Mouse (Mus musculus) embryonic stem cell, embryonic (primary cell): ENCODE data around the gene Hoxa5.

Experiments used
- CTCF ChIA-PET, 4 experiments: fragments of 300-600 bp in 2 of 4; fragments of 350-600 bp in 2 of 4; sonication (Branson Sonifier 250); formaldehyde crosslinking; loops; one replicate each; lab custom pipeline; 2022; ENCODE audit warnings: inconsistent platforms in 2 of 4; lab: Charles Lee
- POLR2A ChIA-PET, 4 experiments: fragments of 300-600 bp in 2 of 4; fragments of 350-600 bp in 2 of 4; sonication (Branson Sonifier 250); formaldehyde crosslinking; loops; one replicate each; lab custom pipeline; 2022; ENCODE audit warnings: antibody characterized with exemption in 4 of 4, inconsistent platforms in 1 of 4; lab: Charles Lee

The Hoxa5 gene

GRCm38 (mm10) chr6:52213119-52213986 lies 9.0 kb upstream of the Hoxa5 start, which contains the start of the genes Hoxa3 and Gm28308:
Gene Hoxa3 (minus strand): TSS chr6:52213336.
Gene Gm28308 (minus strand): TSS chr6:52213339.
- ChIA-PET CTCF (interaction anchor here (0.8 to 1.9 kb wide), 4 partner anchors 8 to 27 kb away, joined by 3 to 10 read pairs (median 4); partner anchors contain the start of genes Hoxa7 (in 3 of the 4) and Hoxa10 (in 1 of the 4)), POLR2A (interaction anchor here in 3 of 4 experiments (0.5 to 2.1 kb wide), 10 partner anchors 9 to 558 kb away, joined by 3 to 7 read pairs (median 4); partner anchors contain the start of genes 5730596B20Rik (in 1 of the 3) and Hoxa5 (in 1 of the 3))

- ChIA-PET POLR2A (interaction anchor here in 2 of 4 experiments (0.5 to 2.1 kb wide), 6 partner anchors 8 to 52 kb away, joined by 3 to 7 read pairs (median 4); partner anchors contain the start of genes 5730596B20Rik (in 1 of the 2) and Hoxa5 (in 1 of the 2)), CTCF (interaction anchor here in 3 of 4 experiments (0.8 to 1.9 kb wide), 7 partner anchors 9 to 94 kb away, joined by 3 to 10 read pairs (median 4); partner anchors contain the start of genes Hoxa7 (in 2 of the 3) and Hoxa10 (in 1 of the 3))
These were observed 8.2 kb upstream of the Hoxa5 start for GRCm38 (mm10) chr6:52212556-52213118.

GRCm38 (mm10) chr6:52211961-52212360 lies 7.6 kb upstream of the Hoxa5 start:
- ChIA-PET CTCF (interaction anchor here in 3 of 4 experiments (0.7 to 3.4 kb wide), 20 partner anchors 8 to 620 kb away, joined by 3 to 40 read pairs (median 5); partner anchors contain the start of genes Hoxa7 (in 3 of the 3), Hoxa10 (in 2 of the 3) and Hoxa4 (in 1 of the 3)), POLR2A (interaction anchor here in 2 of 4 experiments (0.7 to 1.7 kb wide), 9 partner anchors 9 to 35 kb away, joined by 3 to 13 read pairs (median 4); partner anchors contain the start of genes Hoxa10 (in 2 of the 2), Hoxa7 (in 2 of the 2) and 5730596B20Rik (in 1 of the 2))

GRCm38 (mm10) chr6:52211170-52211935 lies 7.0 kb upstream of the Hoxa5 start:
- ChIA-PET POLR2A (interaction anchor here in 3 of 4 experiments (0.7 to 1.7 kb wide), 11 partner anchors 9 to 36 kb away, joined by 3 to 13 read pairs (median 3); partner anchors contain the start of genes 5730596B20Rik (in 2 of the 3), Hoxa10 (in 2 of the 3) and Hoxa7 (in 2 of the 3)), CTCF (interaction anchor here (0.5 to 3.4 kb wide), 26 partner anchors 9 to 931 kb away, joined by 3 to 40 read pairs (median 4); partner anchors contain the start of genes Hoxa7 (in 3 of the 4), Hoxa10 (in 2 of the 4), Hoxa11 (in 1 of the 4) and Hoxa4 (in 1 of the 4))

GRCm38 (mm10) chr6:52209685-52210046 lies 5.3 kb upstream of the Hoxa5 start:
- ChIA-PET POLR2A (no interaction called here), CTCF (interaction anchor here in 1 of 4 experiments (3.4 kb wide), 1 partner anchor 12 kb away, joined by 40 read pairs; the partner anchor contains the start of gene Hoxa7)

GRCm38 (mm10) chr6:52208868-52209684 lies 4.7 kb upstream of the Hoxa5 start:
- POLR2A ChIA-PET, result interaction anchor here in 1 of 4 experiments (1.0 kb wide), 1 partner anchor 13 kb away, joined by 3 read pairs; no protein-coding TSS in a partner anchor
- CTCF ChIA-PET, result interaction anchor here in 2 of 4 experiments (0.6 to 3.4 kb wide), 2 partner anchors 12 to 172 kb away, joined by 4 to 40 read pairs; partner anchors contain the start of gene Hoxa7 (in 1 of the 2)

GRCm38 (mm10) chr6:52208072-52208867 lies 3.9 kb upstream of the Hoxa5 start, which contains the start of gene Hoxa6:
Gene Hoxa6 (minus strand): TSS chr6:52208722.
- ChIA-PET CTCF (interaction anchor here in 1 of 4 experiments (0.6 kb wide), 1 partner anchor 171 kb away, joined by 4 read pairs; no protein-coding TSS in a partner anchor), POLR2A (interaction anchor here in 1 of 4 experiments (1.0 kb wide), 1 partner anchor 14 kb away, joined by 3 read pairs; no protein-coding TSS in a partner anchor)

- POLR2A ChIA-PET, result no interaction called here
- CTCF ChIA-PET, result no interaction called here
These were observed 3.2 kb upstream of the Hoxa5 start for GRCm38 (mm10) chr6:52207684-52207976.

GRCm38 (mm10) chr6:52206882-52207683 lies 2.7 kb upstream of the Hoxa5 start:
- CTCF ChIA-PET, result interaction anchor here in 1 of 4 experiments (1.0 to 1.5 kb wide), 2 partner anchors 11 to 43 kb away, joined by 3 to 4 read pairs; no protein-coding TSS in a partner anchor
- POLR2A ChIA-PET, result no interaction called here

- CTCF ChIA-PET, result interaction anchor here in 2 of 4 experiments (0.6 to 2.1 kb wide), 10 partner anchors 12 to 825 kb away, joined by 3 to 5 read pairs (median 4); partner anchors contain the start of genes 5730596B20Rik (in 1 of the 2), Hoxa10 (in 1 of the 2) and Hoxa7 (in 1 of the 2)
- POLR2A ChIA-PET, result interaction anchor here in 1 of 4 experiments (0.8 to 4.2 kb wide), 5 partner anchors 11 to 33 kb away, joined by 3 to 29 read pairs (median 3); no protein-coding TSS in a partner anchor
These were observed 1.5 kb upstream of the Hoxa5 start for GRCm38 (mm10) chr6:52205638-52206621.

- ChIA-PET CTCF (interaction anchor here in 2 of 4 experiments (0.5 to 2.1 kb wide), 10 partner anchors 12 to 824 kb away, joined by 3 to 5 read pairs (median 4); partner anchors contain the start of genes 5730596B20Rik (in 1 of the 2), Hoxa10 (in 1 of the 2) and Hoxa7 (in 1 of the 2)), POLR2A (interaction anchor here in 1 of 4 experiments (0.8 to 4.2 kb wide), 5 partner anchors 10 to 32 kb away, joined by 3 to 29 read pairs (median 3); no protein-coding TSS in a partner anchor)
These were observed 834 bp upstream of the Hoxa5 start for GRCm38 (mm10) chr6:52205221-52205620.

- CTCF ChIA-PET, result interaction anchor here in 3 of 4 experiments (0.8 to 2.1 kb wide), 12 partner anchors 8 to 611 kb away, joined by 3 to 8 read pairs (median 3); partner anchors contain the start of genes Hoxa7 (in 2 of the 3) and Hoxa10 (in 1 of the 3)
- POLR2A ChIA-PET, result interaction anchor here in 3 of 4 experiments (0.6 to 4.2 kb wide), 10 partner anchors 10 to 327 kb away, joined by 3 to 29 read pairs (median 4); partner anchors contain the start of genes 5730596B20Rik (in 1 of the 3), Gm28308 (in 1 of the 3), Hoxa3 (in 1 of the 3) and Hoxa4 (in 1 of the 3)
These were observed 877 bp downstream of the Hoxa5 start for GRCm38 (mm10) chr6:52203371-52204049.
